Mouse (Mus musculus) liver, embryonic 14.5 days (tissue): Measurements from ENCODE around the gene Acsl3.

Source experiments
- CTCF ChIP-seq: IDR thresholded peaks from 2 replicates; pipeline ENCODE4 v1.5.1; 2016; ENCODE audit warnings: antibody characterized with exemption, low read depth, control low read depth
- EP300 ChIP-seq: IDR thresholded peaks from 2 replicates; pipeline ENCODE4 v1.6.1; 2016; ENCODE audit warnings: antibody characterized with exemption, low read depth

- TF ChIP-seq CTCF (no peak), EP300 (no peak)
Measured at GRCm38 (mm10) chr1:78611039-78611438, 46.6 kb upstream of the Acsl3 start.
